Mouse (Mus musculus) megakaryocyte, adult 5-6 weeks (primary cell): Measurements from ENCODE around the gene Bnc1. TPM values are rescaled to one million over a fixed set of nuclear protein-coding genes. Genes with fewer than 3 reads are reported as not detected.
A peak's percentile ranks its signal among the peaks of the same experiment; 100 is the strongest.

Experiments used
- ATAC-seq: 2 replicates; pipeline ENCODE4 v1.8.0; 2016; ENCODE audit warnings: mild to moderate bottlenecking, inconsistent platforms; ENCODE audit not compliant: poor library complexity, severe bottlenecking
- total RNA-seq, 2 experiments: library from RNA; stranded (forward) in 1 of 2; stranded (reverse) in 1 of 2; fragments of 153-499, 151-499 nt in 1 of 2; fragments of 221-1000, 200-1000 nt in 1 of 2; gene quantifications; 2 replicates each; pipeline versions ENCODE4 v1.2.3 to v1.2.4; 2015 to 2017

The Bnc1 gene
- total RNA-seq, 2 experiments from 2014 or later, result not detected

DNA sequence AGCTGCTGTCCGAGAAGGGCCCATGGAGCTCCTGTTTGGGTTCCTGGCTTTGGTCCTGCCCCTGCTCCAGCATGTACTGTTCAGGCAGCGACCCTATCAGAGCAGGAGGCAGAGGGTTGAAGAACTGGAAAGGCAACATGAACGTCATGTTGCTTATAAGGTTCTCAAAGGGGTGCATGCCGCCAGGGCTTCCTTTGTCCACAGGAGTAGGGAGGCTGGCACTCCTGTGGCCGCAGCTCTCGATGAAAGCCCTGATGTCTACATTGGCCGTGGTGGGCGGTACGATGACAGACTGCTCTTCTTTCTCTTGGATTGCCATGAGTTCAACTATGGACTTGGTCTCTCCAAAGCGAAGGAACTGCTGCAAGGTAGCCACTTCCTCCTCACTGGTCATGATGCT lies 17.5 kb downstream of the Bnc1 start:
- no peak for ATAC-seq

DNA sequence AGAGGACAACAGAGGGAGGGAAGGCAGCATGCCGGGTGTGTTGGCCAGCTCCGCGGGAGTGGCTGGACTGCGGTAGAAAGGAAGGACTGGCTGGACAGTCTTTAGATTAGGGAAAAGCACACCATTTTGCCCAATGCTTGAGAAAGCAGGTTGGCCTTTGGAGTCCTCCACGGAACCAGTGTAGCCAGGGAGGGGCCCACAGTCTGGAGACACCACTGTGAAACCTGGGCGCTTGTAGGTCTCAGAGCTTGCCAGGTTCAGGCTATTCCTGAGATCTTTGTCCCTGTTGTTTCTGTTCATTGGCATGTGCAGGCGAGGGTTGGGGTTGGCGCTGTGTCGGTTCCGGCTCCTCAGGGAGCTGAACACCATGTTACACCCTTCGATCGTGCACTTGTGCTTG lies 18.2 kb downstream of the Bnc1 start:
- no peak for ATAC-seq

DNA sequence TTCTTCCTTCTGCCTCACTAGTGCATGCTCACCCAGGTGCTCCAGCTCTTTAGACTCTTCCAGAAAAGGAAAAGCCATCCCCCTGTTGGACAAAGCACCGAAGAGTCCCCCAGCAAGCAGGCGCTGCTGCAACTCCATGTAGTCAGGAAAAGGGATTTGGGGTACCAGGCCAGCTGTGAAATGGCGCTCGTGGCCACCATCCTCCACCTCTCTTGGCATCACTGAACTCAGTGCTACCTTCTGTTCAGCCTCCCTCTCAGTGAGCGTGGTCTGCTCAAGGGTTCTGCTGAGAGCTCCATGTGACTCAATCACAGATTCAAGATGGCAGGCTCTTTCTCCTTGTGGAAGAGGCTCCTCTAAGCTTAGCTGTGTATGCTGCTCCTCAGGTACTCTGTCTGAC lies 18.8 kb downstream of the Bnc1 start:
- no peak for ATAC-seq

DNA sequence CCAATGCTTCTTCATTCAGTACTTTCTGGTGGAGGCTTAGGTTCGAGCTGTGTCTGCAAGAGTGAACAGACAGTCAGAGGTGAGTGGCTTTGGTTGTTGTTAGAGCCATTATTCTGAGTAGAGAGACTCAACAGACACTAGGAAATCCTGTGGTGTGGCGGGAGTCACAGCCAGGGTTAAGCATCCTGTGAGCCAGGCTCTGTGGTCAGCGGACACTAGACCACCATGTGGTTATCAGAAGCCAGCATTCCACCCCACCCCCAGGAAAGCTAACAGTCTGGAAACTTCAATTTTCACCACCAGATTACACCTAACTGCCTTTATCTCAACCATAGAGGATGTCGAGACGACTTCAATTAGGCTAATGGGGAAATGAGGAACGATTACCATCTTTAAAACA lies 23.1 kb downstream of the Bnc1 start:
- no peak for ATAC-seq

DNA sequence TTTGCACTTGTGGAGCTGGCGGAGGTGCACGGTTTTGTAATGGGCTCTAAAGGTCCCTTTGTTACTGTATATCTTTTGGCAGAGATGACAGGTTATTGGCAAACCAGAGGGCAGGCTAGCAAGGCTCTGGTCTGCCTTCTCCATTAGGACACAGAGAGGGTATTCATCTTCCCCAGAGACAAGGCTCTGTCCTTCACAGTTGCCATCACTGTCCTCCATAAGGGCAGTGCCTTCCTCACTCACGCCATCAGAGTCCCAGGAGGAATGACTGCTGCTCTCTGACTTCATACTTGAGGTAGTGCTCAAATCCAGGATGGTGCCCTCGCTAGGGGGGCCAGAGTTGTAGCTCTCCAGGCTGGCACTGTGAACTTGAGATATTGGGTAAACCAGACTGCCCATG lies 23.6 kb downstream of the Bnc1 start:
- ATAC-seq, result no peak

DNA sequence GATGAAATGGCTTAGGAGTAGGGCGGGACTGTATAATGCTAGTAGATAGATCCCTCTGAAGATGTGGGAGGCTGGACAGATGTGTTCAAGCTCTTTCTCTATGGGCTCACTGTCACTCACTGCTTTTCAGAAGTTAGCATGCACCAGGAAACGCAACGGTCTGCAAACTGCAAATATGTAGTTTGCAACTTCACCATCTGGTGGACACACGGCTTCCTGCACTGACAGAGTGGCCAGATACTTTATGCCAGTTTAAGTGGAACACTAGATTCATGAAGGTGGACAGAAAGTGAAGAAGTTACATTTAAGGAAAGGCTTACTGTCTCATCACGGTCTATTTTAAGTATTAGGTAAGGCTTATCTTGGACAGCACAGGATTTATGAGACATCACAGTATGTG lies 25.9 kb downstream of the Bnc1 start:
- ATAC-seq, result no peak

- peak; percentile 60 for ATAC-seq
Measured at GRCm38 (mm10) chr7:81959704-81960103, 32.4 kb downstream of the Bnc1 start.

DNA sequence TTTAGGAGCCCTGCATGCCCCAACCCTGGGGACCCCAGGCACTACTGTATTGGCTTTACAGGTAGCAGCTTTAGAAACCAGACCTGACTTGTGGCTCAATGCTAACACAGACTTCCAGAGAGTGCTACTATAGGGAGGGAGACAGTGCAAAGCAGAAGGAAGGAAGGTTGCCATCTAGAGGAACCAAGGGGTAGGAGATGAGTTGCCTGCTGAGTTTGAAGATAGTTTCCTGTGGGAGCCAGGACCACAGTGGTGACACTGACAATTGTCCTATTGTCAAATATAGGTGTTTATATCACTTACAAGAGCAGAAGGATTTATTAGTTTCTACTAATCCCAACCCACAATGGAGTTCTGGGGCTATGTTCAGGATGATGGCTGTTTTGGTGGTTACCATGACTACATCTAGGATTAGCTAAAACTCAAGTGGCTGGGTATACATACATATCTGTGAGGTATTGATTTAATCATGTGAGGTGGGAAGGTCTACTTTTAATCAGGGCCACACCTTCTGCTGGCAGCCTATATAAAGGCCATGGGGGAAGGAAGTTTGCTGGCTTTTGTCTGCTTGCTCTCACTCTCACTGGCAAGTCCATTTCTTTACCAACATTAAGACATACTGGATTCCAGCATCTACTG lies 37.8 kb downstream of the Bnc1 start:
- 0 out of 2 replicates have a peak, but pooled peaks have one; percentile 38 for ATAC-seq

DNA sequence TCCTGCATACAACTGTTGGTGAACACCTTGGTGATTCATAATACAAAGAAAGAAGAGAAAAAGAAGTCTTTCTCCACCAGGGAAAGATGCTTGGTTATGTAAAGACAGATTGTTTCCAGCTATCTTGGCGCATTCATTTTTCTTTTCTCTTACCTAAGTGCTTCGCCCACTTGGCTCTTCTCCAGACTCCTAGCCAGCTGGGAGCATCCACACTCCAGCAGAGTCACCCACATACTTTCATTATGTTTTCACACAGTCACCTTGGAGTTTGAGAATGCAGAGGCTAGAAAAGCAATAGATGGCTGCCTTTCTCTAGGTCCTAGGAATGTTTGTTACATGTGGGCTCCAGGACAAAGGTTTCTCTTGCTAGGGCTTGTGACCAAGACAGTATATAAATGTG lies 41.6 kb downstream of the Bnc1 start:
- no peak for ATAC-seq

- ATAC-seq, result no peak
Measured at GRCm38 (mm10) chr7:81945398-81945797, 46.7 kb downstream of the Bnc1 start.

DNA sequence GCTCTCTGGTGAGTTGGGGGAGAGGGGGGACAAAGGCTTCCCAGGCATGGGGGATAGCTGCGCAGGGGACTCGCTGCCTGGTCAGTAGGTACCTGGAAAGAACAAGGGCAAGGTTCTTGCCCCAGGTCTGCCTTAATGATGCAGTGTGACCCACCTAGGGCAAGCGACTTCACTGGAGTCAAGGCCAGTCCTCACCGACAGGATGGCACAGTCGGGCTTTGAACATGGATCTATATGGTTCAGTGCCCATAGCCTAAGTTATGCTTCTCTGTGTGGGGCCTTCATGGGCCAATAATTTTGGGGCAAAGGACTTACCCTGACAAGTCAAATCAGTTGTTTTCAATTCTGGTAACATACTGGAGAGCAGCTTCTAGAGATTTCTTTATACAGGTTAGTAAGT lies 57.3 kb downstream of the Bnc1 start:
- ATAC-seq, result no peak

DNA sequence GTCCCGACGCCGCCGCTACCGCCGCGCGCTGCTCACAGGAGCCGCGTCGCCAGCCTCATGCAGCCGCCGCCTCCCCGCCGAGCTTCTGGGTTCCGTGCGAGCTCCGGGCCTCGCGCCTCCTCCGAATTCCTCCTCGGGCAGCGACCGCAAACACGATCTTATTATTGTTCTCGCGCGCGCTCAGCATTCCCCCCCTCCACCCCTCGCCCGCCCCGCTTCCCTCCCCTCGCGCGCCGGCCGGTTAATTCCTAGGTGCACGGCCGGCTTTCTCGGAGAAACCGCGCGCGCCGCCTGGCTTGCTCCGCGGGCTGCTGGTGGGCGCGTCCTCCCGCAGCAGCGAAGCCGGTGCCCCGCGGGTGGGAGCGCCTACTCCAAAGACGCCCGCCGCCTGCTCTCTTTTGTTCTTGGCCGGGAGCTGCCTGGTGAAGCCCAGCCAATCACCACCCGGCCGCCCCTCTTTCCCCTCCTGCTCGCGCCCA lies 57.8 kb downstream of the Bnc1 start, which contains the start of gene Hdgfl3:
TSS of gene Hdgfl3 (minus strand) at position 207 of the 479 bp plus-strand sequence.
- ATAC-seq, result no peak

DNA sequence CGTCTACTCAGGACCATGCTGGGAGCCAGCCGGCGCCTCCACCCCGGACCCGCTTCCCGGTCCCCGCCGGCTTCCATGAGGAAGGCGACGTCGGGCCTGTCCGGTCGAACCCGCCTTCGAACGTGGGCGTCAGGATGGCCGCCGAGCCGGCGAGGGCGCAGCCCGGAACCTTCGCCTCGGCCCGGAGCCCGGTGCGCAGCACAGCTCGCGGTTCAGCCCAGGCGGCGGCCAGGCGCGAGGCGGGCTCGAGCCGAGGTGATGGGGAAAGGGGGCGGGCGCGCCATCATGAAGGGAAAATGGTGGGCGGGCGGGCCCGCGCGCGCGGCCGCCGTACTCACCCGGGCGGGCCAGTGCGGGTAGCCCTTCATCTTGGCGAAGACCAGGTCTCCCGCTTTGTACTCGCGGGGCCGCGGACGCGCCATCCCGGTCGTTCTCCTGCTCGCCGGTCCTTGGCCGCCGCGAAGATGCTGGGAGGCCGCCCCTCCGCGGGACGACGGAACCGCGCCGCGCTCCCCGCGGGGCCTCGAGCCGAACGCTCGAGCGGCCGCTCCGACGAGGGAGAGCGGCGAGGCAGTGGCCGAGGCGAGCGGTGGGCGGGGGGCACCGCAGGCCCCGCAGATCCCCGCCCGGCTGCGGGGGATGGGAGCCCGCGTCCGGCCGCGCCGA lies 58.4 kb downstream of the Bnc1 start:
- ATAC-seq, result no peak

GRCm38 (mm10) chr7:81933061-81933600 lies 59.0 kb downstream of the Bnc1 start:
- no peak for ATAC-seq

GRCm38 (mm10) chr7:81932521-81933045 lies 59.5 kb downstream of the Bnc1 start:
- no peak for ATAC-seq

DNA sequence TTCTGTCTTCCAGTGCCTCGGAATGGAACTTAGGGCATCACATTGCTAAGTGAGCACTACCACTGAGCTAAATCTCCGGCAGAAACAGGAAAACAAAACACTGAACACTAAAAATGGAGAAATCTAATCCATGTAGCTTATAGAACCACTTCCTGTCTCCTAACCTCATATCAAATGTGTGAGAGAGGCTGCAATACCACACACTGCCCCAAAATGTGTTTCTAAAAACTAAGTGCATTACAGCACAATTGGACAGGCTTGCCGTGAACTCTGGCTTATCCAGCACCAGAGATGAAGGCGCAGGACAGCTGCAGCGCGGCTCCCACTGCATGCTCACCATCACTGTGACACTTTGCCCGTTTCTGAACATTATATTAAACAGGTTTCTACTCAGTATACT lies 63.1 kb downstream of the Bnc1 start:
- no peak for ATAC-seq

DNA sequence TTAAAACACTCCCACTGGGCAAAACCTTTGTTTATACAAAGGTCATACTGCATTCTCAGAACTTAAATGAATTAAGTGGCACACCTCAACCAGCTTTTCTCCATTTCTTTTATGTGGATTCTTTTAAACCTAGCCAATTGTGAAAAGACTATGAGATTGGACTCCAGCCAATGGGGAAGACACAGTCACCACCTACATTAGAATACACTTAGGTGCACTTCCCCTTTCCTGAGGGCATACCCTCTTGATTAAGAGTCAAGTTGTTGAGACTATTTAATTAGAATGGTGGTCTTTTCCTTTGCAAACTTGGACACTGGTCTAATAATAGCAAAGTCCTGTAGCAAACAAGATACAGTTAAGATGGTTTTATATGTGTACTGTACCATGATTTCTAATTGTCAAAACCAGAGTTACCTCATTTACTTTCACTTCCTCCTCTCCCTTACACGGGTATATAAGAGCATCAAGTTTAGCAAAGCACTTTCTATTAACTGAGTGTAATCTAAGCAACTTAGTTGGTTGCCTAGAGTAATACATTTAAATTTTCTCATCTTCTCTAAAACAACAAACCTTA lies 70.6 kb downstream of the Bnc1 start:
- peak; percentile 86 for ATAC-seq

- ATAC-seq, result no peak
Measured at GRCm38 (mm10) chr7:81920314-81920713, 71.8 kb downstream of the Bnc1 start.

- no peak for ATAC-seq
Measured at GRCm38 (mm10) chr7:81918316-81918715, 73.8 kb downstream of the Bnc1 start.
